Mouse (Mus musculus) thymus, adult 18-20 months (tissue): ENCODE data around the gene Arx.

Experiments used
- DNase-seq, 2 experiments: peaks; one replicate each; pipeline ENCODE4 v3.0.0; 2022; ENCODE audit warnings: mixed read lengths in 2 of 2

Arx gene

DNA sequence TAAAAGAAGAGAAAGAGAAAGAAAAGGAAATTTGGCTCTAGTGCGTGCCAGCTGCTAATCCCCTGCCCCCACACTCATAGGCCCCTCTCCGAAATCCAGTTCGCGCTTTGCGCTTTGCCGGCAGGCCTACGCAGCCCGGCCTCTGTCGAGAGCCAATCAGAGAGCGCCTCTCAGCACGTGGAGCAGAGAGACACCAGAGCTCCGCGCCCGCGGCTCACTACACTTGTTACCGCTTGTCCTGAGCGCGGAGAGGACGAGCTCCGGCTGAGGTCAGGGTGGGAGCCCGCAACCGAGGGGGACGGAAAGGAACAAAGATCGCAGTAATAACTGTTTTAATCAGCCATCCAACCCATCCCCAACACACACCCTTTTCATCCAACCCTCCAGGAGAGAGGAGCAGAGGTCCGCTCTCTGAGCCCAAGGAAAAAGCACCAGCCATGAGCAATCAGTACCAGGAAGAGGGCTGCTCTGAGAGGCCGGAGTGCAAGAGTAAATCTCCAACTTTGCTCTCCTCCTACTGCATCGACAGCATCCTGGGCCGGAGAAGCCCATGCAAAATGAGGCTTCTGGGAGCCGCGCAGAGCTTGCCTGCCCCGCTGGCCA, at the start of gene Arx:
Arx (plus strand) TSS at position 155 of the 603 bp plus-strand sequence.
- peak; percentile 28 to 48 for DNase-seq

DNA sequence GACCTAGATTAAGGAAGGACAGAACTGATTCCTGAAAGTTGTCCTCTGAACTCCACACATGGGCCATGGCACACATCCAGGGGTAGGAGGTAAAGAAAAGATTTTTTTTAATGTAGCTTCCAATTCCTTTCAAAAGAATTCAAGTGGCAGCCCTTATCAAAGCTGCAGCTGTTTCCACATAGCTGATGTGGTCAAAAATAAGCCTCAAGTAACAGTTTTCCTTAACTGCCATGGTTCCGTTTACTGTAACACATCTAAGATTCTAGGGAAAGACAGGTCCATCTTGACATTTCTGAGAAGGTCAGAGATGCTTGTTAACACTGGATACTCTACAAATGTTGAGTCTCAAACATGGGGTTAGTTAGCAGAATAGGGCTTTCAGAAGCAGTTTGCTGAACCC, 34.9 kb upstream of the Arx start:
- DNase-seq = no peak

DNA sequence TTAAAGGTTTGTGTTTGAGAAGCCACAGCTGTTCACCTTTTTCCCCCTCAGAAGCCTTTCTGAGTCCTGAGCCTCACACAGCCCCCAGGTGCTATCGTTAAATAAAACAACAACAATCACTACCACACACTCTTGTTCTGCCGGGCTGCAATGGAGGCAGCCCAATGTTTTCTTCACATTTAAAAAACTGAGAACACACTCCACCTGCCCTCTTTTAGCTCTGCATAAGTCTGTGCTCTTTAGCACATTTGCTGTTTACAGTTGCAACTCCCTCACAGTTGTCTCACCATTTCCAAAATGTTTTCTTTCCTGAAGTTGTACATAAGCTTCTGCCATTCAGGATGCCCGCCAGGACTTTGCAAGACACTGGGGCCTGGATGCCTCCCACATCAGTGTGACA, 10.6 kb upstream of the Arx start:
- DNase-seq = no peak

DNA sequence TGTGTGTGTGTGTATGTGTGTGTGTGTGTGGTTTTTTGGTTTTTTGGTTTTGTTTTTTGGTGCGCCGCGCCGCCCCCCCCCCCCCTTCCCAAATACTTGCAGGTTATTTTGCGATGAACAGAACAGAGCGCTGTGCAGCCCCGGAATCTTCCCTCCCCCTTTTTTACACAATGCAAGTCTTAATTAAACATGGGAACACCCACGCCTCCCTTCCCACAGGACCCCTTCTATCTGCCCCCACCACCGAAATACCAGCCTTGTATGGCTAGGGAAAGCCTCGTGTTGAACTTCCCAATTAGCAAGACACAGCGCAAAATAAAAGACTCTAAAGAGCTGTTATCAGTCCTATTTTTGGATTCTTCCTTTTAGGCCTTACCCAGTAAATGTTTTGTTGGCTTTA, 6.3 kb upstream of the Arx start:
- DNase-seq = no peak

DNA sequence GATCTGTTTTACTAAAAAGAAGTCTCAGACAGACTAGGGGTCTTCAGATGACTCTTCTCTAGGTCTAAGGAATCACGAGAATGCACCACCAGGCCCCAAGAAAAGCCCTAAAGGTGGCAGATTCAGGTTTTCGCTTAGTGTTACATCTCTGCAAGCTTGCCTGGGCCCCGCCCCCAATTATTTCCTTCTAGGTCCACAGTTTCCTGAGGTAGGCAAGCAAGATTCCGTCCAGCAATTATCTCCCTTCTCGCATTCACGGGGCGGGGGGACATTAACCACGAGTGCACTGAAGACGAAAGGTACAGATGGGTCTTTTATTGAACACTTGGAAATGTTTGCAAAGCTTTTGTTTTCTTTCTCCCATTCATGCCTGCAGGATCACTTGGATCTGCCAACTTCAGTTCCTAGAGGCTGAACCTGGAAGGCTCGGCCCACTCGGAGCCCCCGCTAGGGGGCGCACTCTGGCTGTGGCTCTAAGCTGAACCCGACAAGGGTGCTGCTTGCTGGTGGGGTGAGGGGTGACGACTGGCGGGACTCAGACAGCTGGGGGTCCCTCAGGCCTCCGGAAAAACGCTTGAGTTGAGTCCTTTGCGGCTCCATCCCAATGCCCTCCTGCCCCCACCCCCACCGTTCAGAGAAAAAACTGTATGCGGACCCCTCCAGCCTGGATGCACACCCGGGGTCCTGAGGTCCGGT, 5.1 kb upstream of the Arx start:
- DNase-seq = peak in 1 of 2 experiments; percentile 14

DNA sequence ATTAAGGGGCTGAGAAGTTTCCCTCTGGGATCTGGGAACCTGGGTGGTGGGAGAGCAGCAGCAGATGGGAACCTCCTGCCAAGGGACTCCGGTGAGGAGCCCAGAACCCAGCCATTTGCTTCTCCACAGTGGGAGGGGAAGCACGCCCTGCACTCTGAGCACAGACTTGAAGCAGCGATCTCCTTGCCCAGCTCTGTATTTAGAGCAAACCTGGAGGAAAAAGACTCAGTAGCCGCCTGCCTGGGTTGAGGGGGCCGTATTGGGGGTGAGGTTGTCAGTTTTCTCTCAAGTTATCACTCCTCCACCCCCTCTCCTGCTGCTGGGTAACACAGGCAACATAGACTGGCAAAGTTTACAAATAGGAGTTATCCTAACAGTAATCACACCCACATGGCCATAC, 4.5 kb upstream of the Arx start:
- no peak for DNase-seq

DNA sequence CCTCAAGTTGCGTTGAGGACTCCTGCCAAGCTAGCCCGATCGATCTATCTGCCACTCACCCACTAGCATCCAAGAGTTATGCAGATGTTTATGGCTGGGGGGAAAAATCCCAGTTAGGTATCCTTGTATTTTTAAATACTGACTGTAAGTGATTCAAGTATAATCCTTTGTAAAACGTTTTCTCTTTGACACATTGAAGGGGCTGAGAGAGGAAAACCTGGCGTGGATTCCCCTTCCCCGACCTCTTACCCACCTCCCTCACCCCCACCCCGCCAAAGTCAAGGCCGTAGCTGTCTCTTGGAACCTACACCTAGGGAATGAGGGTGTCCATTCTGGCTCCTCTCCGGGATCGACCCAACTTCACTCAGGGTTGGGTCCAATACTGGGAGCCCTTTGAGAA, 1.2 kb upstream of the Arx start:
- DNase-seq = no peak

DNA sequence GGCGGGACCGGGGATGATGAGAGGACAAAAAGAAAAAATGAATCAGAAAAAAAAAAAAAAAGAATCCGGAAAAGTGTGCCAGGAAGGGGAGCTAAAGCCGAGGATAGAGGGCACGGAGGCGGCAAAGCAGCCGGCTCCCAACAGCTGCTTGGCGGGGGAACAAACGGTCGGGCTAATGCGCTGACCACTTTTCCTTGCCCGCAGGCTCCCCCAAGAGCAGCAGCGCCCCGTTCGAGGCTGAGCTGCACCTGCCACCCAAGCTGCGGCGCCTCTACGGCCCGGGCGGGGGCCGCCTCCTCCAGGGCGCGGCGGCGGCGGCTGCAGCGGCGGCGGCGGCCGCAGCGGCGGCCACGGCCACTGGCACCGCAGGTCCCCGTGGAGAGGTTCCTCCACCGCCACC, 2.1 kb downstream of the Arx start:
- no peak for DNase-seq

DNA sequence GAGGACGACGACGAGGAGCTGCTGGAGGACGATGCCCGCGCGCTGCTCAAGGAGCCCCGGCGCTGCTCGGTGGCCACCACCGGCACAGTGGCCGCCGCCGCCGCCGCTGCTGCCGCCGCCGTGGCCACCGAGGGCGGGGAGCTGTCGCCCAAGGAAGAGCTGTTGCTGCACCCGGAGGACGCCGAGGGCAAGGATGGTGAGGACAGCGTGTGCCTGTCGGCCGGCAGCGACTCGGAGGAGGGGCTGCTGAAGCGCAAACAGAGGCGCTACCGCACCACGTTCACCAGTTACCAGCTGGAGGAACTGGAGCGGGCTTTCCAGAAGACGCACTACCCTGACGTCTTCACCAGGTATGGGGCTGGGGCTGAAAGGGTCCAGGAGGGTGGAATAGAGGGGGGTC, 2.8 kb downstream of the Arx start:
- no peak for DNase-seq

DNA sequence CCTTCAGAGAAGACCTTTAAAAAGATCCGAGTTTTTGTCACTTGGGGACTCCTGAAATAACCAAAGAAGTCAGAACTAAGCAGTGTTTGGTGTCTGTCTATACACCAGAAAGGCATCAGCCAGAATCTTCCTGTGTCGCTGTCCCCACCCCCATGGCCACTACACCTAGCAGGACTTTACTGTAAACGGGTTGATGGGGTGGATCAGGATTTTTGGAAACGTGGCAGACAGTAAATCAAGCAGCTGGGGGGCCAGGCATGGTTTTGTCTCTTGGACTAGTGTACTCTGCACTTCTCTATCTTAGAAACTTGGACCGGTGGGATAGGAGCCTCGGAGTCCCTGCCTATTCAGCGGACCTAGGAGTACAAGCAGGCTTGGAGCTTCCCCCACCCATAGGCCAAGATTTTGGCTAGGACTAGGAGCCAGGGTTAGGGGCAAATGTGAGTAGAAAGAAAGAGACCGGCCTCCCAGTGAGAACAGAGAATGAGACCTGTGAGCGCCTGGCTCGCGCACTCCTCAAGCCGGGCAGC, 3.7 kb downstream of the Arx start:
- no peak for DNase-seq

DNA sequence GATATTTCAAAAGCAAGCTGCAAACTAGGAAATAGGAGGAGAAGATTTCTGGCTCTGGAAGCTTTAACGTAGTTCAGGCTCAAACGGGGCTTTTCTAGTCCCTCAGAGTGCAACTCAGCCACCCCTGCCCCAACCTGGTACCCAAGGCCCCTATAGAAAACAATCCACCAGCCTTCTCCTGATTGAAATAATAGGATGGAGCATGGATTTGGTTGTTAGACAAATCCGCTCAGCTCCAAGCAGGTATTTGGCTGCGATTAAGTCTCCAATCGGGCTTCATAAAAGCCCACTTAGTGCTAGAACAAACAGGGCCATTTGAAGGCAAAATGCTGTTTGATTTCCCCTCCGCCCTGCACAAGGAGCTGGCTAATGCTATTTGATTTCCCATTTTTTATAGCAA, 5.8 kb downstream of the Arx start:
- DNase-seq = no peak

DNA sequence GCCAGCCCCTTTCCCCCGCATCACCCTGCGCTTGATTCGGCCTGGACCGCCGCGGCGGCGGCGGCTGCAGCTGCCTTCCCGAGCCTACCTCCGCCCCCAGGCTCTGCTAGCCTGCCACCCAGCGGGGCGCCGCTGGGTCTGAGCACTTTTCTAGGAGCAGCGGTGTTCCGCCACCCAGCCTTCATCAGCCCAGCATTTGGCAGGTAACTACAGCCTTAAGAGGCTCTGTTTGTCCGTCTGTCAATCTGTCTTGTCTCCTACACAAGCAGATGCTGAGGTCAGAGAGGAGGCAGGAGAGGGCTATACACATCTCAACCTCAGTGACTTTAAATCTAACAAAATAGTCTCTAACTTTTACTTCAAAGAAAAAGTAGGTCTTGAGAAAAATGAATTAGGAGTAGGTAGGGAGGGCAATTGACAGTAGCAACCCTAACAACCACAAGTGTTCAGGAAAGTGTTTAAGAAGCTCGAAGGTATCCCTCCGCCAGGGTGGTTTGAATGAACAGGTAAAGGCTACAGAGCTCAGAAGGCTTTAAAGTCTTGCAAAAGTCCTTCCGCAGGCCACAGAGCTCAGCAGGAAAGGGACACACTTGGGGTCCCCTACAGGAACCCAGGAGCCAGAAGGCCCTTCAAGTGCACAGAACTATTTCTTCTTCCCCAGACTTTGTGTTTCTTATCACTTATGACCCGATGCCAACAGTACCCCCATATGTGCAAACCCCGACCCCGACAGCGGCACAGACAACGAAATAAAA, 8.7 kb downstream of the Arx start:
- no peak for DNase-seq

DNA sequence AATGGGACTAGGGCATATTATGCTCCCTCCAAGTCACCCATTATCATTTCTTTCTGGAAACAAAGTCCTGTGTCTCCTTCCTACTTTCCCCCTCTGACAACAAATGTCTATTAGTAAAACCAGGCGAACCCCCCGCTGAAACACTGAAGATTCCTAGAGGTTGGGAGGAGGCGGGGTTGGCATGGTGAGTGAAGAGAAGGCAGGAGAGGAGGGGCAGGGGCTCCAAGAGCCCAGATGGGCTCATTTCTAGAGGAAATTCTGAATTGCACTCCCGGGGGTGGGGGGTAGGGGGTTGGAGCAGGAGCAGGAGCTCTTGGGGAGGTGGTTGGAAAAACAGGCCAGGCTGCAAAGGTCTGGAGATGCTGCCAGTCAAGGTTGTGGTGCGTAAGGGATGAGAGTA, 9.6 kb downstream of the Arx start:
- DNase-seq = no peak

DNA sequence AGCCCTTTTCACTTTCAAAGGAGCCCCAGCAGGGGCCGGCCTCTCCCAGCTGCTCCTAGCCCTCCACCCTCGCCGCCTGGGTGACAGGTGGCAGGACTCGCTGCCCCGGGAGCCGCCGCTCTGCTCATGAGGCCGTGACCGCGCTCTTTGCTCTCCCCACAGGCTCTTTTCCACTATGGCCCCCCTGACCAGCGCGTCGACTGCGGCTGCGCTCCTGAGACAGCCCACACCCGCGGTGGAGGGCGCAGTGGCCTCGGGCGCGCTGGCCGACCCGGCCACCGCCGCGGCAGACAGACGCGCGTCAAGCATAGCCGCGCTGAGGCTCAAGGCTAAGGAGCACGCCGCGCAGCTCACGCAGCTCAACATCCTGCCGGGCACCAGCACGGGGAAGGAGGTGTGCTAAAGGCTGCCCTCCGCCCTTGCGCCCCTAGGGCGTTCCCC, 10.8 kb downstream of the Arx start:
- no peak for DNase-seq

DNA sequence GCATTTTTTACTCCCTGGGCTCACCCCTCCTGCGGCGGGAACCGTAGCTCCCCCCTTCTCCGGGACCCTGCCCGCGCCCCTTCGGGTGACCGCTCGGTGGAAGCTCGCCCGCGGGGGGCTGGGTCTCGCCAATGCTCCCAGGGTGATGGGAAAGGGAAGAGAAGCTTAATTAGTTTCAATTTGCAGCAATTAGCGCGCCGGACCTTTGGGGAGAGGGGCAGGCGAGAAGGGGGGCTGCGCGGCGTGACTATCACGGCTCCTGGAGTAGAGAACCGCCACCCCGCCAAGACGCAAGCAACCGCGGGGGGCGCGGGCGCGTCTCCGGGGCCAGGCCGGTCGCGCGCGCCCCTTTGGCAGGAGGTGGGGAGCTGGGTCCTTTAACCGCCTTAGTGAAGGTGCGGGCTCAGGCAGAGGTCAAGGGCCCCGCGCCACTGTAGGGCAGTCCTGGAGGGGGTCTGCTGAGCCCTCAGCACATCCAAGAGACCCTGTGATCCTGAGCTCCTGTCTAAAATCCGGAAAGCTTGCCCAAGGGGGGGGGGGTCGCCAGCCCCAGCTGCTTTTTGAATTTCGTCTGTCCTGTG, 12.9 kb downstream of the Arx start:
- DNase-seq = no peak

DNA sequence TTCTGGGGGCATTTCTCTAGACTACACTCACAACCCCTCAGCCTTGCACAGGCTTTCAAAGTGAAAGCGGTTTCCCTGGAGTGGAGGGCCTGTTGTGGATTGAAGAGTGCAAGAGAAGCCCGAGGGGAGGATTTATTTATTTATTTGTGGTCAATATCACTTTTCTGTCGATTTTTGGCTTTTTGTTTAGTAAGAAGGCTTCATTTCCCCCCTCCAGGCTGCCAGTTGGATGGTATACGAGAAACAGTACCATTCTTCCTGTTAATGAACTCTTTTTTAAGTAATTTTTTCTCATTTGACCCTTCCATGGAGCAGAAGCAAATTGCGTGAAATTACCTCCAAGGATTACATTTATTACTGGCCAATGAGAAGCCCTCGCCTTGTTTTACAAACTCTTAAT, 13.5 kb downstream of the Arx start:
- no peak for DNase-seq

DNA sequence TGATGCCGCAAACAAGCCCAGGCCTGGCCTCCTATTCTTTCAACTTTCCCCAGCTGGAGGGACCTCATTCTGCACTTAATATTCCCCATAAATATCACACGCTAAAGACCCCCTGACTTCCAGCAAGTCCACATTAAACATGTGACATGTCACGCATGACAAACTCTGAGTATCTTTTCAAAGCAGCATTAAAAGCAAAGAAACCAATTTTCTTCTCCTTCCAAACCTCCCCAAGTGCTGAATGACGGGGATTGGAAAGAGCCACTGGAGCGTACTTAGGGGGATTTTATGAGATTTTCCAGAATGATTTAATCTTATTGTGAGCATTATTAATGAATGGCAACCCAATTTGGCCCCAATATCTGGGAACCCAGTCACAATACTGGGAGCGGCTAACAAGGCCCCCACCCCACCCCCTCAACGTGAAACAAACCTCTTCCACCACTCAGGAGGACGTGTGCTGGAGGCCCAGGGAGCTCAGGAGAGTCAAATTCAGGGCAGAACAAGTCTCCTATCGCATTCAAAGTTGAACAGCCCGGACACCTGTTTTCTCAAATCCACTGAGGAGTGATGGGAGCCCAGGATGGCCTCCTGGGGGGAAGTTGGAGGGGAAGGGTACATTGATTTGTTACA, 14.1 kb downstream of the Arx start:
- DNase-seq = no peak

DNA sequence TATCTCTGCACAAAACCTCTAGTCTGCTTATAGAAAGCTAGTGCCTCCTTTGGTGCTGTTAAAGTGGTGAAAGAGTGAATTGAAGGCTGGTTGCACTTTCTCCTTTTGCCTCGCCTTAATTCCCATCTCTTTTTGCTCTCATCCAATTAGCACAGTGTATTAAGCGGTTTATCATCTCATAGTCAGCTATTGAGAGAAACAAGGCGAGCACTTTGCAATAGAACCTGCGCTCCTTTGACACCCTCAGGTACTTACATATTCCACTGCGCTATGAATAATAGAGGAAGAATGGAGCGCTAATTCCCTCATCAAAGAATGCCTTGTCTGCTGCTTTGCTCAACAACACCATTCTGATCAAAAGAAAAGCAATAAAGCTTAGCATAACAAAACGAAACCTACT, 15.6 kb downstream of the Arx start:
- no peak for DNase-seq

DNA sequence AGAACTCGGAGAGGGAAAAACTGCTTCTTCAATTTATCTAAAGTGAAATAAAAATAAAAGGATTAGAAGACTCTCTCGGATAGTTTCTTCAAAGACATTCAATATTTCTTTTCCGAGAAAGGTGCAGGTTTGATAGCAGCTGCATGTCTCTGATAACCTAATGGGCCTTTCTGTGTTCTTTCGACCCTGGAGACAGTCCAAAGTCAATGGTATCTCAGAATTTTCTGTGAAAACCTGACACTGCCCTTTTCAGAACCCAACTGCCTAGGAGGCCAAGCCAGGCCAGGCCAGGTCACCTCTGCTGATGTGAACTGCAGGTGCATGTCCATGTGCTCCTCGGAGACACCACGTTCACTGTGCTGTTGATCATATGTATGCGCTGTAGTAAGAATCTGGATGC, 19.5 kb downstream of the Arx start:
- DNase-seq = no peak

DNA sequence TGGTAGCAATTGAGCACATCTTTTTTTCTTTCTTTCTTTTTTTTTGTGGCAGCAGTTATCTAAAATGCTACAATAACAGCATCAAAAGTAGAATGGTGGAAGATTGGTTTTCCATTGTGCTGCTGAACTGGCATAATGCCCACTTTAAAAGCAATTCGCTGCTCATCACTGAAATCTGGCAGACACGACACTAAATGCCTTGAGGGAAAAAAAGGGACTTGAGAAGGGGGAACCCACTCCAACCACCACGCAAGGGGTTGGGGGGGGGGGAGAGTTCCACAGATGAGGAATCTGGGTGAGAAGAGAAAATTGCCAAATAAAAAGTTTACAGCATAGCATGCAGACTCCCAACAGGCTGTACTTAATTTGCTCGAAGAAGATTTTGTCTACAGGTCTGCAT, 31.3 kb downstream of the Arx start:
- no peak for DNase-seq

DNA sequence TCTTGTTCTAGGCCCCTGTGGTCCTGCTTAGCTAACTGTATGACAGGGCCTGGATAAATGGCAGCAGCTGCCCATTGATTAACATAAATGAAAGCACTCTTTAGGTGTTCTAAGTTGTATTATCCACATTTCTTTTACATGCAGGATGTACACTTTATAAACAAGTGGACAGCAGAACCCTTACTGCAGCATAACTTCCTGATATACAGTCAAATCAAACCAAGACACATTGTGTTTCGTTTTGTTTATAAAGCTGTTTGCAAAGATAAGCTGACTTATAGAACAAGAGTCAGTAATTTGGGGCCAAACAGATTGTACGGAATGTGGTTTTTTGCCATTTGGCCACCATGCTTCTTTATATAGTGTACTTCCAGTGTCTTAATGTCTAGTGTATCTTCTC, 33.7 kb downstream of the Arx start:
- DNase-seq = no peak

DNA sequence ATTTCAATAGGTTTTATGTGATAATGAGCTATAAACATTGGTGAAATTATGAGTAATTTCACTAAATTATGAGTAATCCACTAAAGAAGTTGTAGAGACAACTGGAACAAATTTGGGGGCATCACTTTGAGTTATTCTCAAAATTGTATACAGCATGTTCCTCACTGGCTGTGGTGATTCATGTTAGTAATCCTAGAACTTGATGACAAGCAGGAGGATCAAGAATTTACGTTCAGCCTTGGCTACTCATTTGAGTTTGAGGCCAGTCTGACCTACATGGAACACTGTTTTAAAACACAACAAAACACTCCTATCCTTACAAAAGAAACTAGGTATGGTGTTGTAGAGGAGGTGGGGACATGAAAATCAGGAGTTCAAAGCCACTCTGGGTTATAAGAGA, 35.1 kb downstream of the Arx start:
- no peak for DNase-seq
